Mouse (Mus musculus): Measurements from ENCODE around the gene Mon1b.

GRCm38 (mm10) chr8:113635592-113636279 is 349 bp downstream of the Mon1b start:
- TF ChIP-seq POLR2A (IDR thresholded peaks at IDR 0.05; ENCODE audit: low read depth, low read length) (peak; percentile 79), CTCF (IDR thresholded peaks at IDR 0.05; ENCODE audit: borderline replicate concordance, insufficient read depth, low read length) (no peak)

Measured in embryonic fibroblast, embryonic 13.5 days (primary cell).